Mouse (Mus musculus): Measurements from ENCODE around the gene Klk12. TPM values are rescaled to one million over a fixed set of nuclear protein-coding genes. Genes with fewer than 3 reads are reported as not detected.

The Klk12 gene
- total and polyA plus RNA-seq, 3 experiments = not detected

- TF ChIP-seq GATA2 (IDR thresholded peaks at IDR 0.05; ENCODE audit: borderline replicate concordance, low read depth, low read length) = no peak
- TF ChIP-seq TAL1 (conservative IDR thresholded peaks at IDR 0.05; ENCODE audit: low read depth, low read length) = no peak
- TF ChIP-seq GATA1 (IDR thresholded peaks at IDR 0.05; ENCODE audit: borderline replicate concordance, low read length) = no peak
- ATAC-seq (ENCODE audit: extremely low read depth, insufficient number of reproducible peaks, low FRiP score, poor library complexity, severe bottlenecking) = no peak
- no peaks in the 10 kb centered on the region for H3K27me3 ChIP-seq (ENCODE audit: insufficient read depth, low read length)
Observed at GRCm38 (mm10) chr7:43772901-43773300, 4.2 kb downstream of the Klk12 start.

GRCm38 (mm10) chr7:43774364-43774763 is 5.7 kb downstream of the Klk12 start, which contains the start of gene Klk11:
TSS of gene Klk11 (plus strand) at chr7:43774604.
- H3K9me3 ChIP-seq (replicated peaks) = no peaks in the 10 kb centered on the region
- ATAC-seq (ENCODE audit: extremely low read depth, insufficient number of reproducible peaks, low FRiP score, poor library complexity, severe bottlenecking) (no peak), DNase-seq (ENCODE audit: low spot score) (no peak)
- no peak for TF ChIP-seq GATA1 (IDR thresholded peaks at IDR 0.05; ENCODE audit: borderline replicate concordance, low read length)
- TF ChIP-seq GATA2 (IDR thresholded peaks at IDR 0.05; ENCODE audit: borderline replicate concordance, low read depth, low read length) = no peak
- no peak for TF ChIP-seq TAL1 (conservative IDR thresholded peaks at IDR 0.05; ENCODE audit: low read depth, low read length)
- TF ChIP-seq CTCF (IDR thresholded peaks at IDR 0.05; ENCODE audit: low read depth, low read length) = no peak
- TF ChIP-seq POLR2AphosphoS5 (IDR thresholded peaks at IDR 0.05; ENCODE audit: insufficient replicate concordance, low read depth, low read length) = no peak
- no peak within 1 kb of the TSS for H3K4me3 ChIP-seq (ENCODE audit: low read depth, low read length)
- H3K27me3 ChIP-seq (ENCODE audit: insufficient read depth, low read length) = no peaks in the 10 kb centered on the region
- no peaks in the 10 kb centered on the region for H3K36me3 ChIP-seq (replicated peaks)
- no peaks in the 10 kb centered on the region for H3K4me1 ChIP-seq (ENCODE audit: insufficient read depth, low read depth, low read length)

More at GRCm38 (mm10) chr7:43772901-43773300, 4.2 kb downstream of the Klk12 start:
- H3K36me3 ChIP-seq (replicated peaks) = no peaks in the 10 kb centered on the region
- no peaks in the 10 kb centered on the region for H3K4me1 ChIP-seq (ENCODE audit: insufficient read depth, low read depth, low read length)
- DNase-seq (ENCODE audit: low spot score) = no peak
- no peaks in the 10 kb centered on the region for H3K9me3 ChIP-seq (replicated peaks)
- H3K4me3 ChIP-seq (ENCODE audit: low read depth, low read length) = no peak overlapping the region

GRCm38 (mm10) chr7:43774802-43775201 is 6.1 kb downstream of the Klk12 start:
- Histone ChIP-seq H3K36me3 (replicated peaks) (no peaks in the 10 kb centered on the region), H3K4me3 (ENCODE audit: low read depth, low read length) (no peak overlapping the region), H3K4me1 (ENCODE audit: insufficient read depth, low read depth, low read length) (no peaks in the 10 kb centered on the region), H3K9me3 (replicated peaks) (no peaks in the 10 kb centered on the region), H3K27me3 (ENCODE audit: insufficient read depth, low read length) (no peaks in the 10 kb centered on the region)
- ATAC-seq (ENCODE audit: extremely low read depth, insufficient number of reproducible peaks, low FRiP score, poor library complexity, severe bottlenecking) = no peak
- DNase-seq (ENCODE audit: low spot score) = no peak
- TF ChIP-seq CTCF (IDR thresholded peaks at IDR 0.05; ENCODE audit: low read depth, low read length) = no peak
- TF ChIP-seq GATA1 (IDR thresholded peaks at IDR 0.05; ENCODE audit: borderline replicate concordance, low read length) = no peak
- no peak for TF ChIP-seq TAL1 (conservative IDR thresholded peaks at IDR 0.05; ENCODE audit: low read depth, low read length)
- no peak for TF ChIP-seq POLR2AphosphoS5 (IDR thresholded peaks at IDR 0.05; ENCODE audit: insufficient replicate concordance, low read depth, low read length)
- no peak for TF ChIP-seq GATA2 (IDR thresholded peaks at IDR 0.05; ENCODE audit: borderline replicate concordance, low read depth, low read length)

GRCm38 (mm10) chr7:43775311-43776057 is 6.8 kb downstream of the Klk12 start:
- Histone ChIP-seq H3K27me3 (ENCODE audit: insufficient read depth, low read length) (no peaks in the 10 kb centered on the region), H3K4me3 (ENCODE audit: low read depth, low read length) (no peak overlapping the region), H3K9me3 (replicated peaks) (no peaks in the 10 kb centered on the region), H3K36me3 (replicated peaks) (no peaks in the 10 kb centered on the region), H3K4me1 (ENCODE audit: insufficient read depth, low read depth, low read length) (no peaks in the 10 kb centered on the region)
- TF ChIP-seq GATA1 (IDR thresholded peaks at IDR 0.05; ENCODE audit: borderline replicate concordance, low read length) (no peak), TAL1 (conservative IDR thresholded peaks at IDR 0.05; ENCODE audit: low read depth, low read length) (no peak), POLR2AphosphoS5 (IDR thresholded peaks at IDR 0.05; ENCODE audit: insufficient replicate concordance, low read depth, low read length) (no peak), CTCF (IDR thresholded peaks at IDR 0.05; ENCODE audit: low read depth, low read length) (no peak), GATA2 (IDR thresholded peaks at IDR 0.05; ENCODE audit: borderline replicate concordance, low read depth, low read length) (no peak)
- DNase-seq (ENCODE audit: low spot score) = no peak
- ATAC-seq (ENCODE audit: extremely low read depth, insufficient number of reproducible peaks, low FRiP score, poor library complexity, severe bottlenecking) = no peak

GRCm38 (mm10) chr7:43776506-43776905 is 7.8 kb downstream of the Klk12 start:
- no peak for TF ChIP-seq TAL1 (conservative IDR thresholded peaks at IDR 0.05; ENCODE audit: low read depth, low read length)
- no peak for TF ChIP-seq CTCF (IDR thresholded peaks at IDR 0.05; ENCODE audit: low read depth, low read length)
- no peak for TF ChIP-seq GATA1 (IDR thresholded peaks at IDR 0.05; ENCODE audit: borderline replicate concordance, low read length)
- no peak for TF ChIP-seq POLR2AphosphoS5 (IDR thresholded peaks at IDR 0.05; ENCODE audit: insufficient replicate concordance, low read depth, low read length)
- TF ChIP-seq GATA2 (IDR thresholded peaks at IDR 0.05; ENCODE audit: borderline replicate concordance, low read depth, low read length) = no peak
- Histone ChIP-seq H3K27me3 (ENCODE audit: insufficient read depth, low read length) (no peaks in the 10 kb centered on the region; the same call in 1 of the 2 replicates), H3K36me3 (replicated peaks) (no peaks in the 10 kb centered on the region), H3K4me3 (ENCODE audit: low read depth, low read length) (no peak overlapping the region), H3K4me1 (ENCODE audit: insufficient read depth, low read depth, low read length) (no peaks in the 10 kb centered on the region), H3K9me3 (replicated peaks) (0 out of 2 replicates have a peak, but pooled peaks cover 2% of the 10 kb centered on the region)
- ATAC-seq (ENCODE audit: extremely low read depth, insufficient number of reproducible peaks, low FRiP score, poor library complexity, severe bottlenecking) (no peak), DNase-seq (ENCODE audit: low spot score) (no peak)

GRCm38 (mm10) chr7:43777423-43777822 is 8.7 kb downstream of the Klk12 start:
- no peak for ATAC-seq (ENCODE audit: extremely low read depth, insufficient number of reproducible peaks, low FRiP score, poor library complexity, severe bottlenecking)
- H3K27me3 ChIP-seq (ENCODE audit: insufficient read depth, low read length) = no peaks in the 10 kb centered on the region; the same call in 1 of the 2 replicates
- DNase-seq (ENCODE audit: low spot score) = no peak
- TF ChIP-seq TAL1 (conservative IDR thresholded peaks at IDR 0.05; ENCODE audit: low read depth, low read length) = no peak
- no peak for TF ChIP-seq POLR2AphosphoS5 (IDR thresholded peaks at IDR 0.05; ENCODE audit: insufficient replicate concordance, low read depth, low read length)
- TF ChIP-seq GATA2 (IDR thresholded peaks at IDR 0.05; ENCODE audit: borderline replicate concordance, low read depth, low read length) = no peak
- no peak for TF ChIP-seq GATA1 (IDR thresholded peaks at IDR 0.05; ENCODE audit: borderline replicate concordance, low read length)
- no peak for TF ChIP-seq CTCF (IDR thresholded peaks at IDR 0.05; ENCODE audit: low read depth, low read length)
- H3K36me3 ChIP-seq (replicated peaks) = no peaks in the 10 kb centered on the region
- no peaks in the 10 kb centered on the region for H3K4me1 ChIP-seq (ENCODE audit: insufficient read depth, low read depth, low read length)
- H3K9me3 ChIP-seq (replicated peaks) = 0 out of 2 replicates have a peak, but pooled peaks cover 7% of the 10 kb centered on the region
- no peak overlapping the region for H3K4me3 ChIP-seq (ENCODE audit: low read depth, low read length)

All from G1E (cell line).